Mouse (Mus musculus) hindbrain, embryonic 11.5 days (tissue): Measurements from ENCODE around the gene Vipr2. TPM values are rescaled to one million over a fixed set of nuclear protein-coding genes. Genes with fewer than 3 reads are reported as not detected.

Experiments
- ATAC-seq: fragments of 200-750 bp; cut with Nextera tagmentation; 2 replicates; pipeline ENCODE4 v1.8.0; 2017; ENCODE audit warnings: mild to moderate bottlenecking, moderate TSS enrichment, moderate library complexity; ENCODE audit not compliant: low FRiP score
- DNase-seq: peaks from one replicate; pipeline ENCODE4 v3.0.0-alpha.2; 2015; ENCODE audit warnings: low spot score
- H3K27ac ChIP-seq: fragments of 300-500 bp; sonication (generic); 2 replicates; pipeline ENCODE4 v1.5.1; 2014; ENCODE audit warnings: mild to moderate bottlenecking, low read depth, low read length
- H3K27me3 ChIP-seq: fragments of 300-500 bp; sonication (generic); 2 replicates; pipeline ENCODE4 v1.6.1; 2014; ENCODE audit warnings: mild to moderate bottlenecking, low read length, moderate library complexity, mixed read lengths; ENCODE audit not compliant: control insufficient read depth, insufficient read depth
- H3K36me3 ChIP-seq: fragments of 300-500 bp; sonication (generic); 2 replicates; pipeline ENCODE4 v1.6.1; 2014; ENCODE audit warnings: mild to moderate bottlenecking, low read length, moderate library complexity, mixed read lengths; ENCODE audit not compliant: control insufficient read depth, insufficient read depth
- H3K4me1 ChIP-seq: fragments of 300-500 bp; sonication (generic); replicated peaks from 2 replicates; pipeline ENCODE4 v1.6.1; 2014; ENCODE audit warnings: low read length, mixed read lengths; ENCODE audit not compliant: control insufficient read depth, insufficient read depth
- H3K4me2 ChIP-seq: fragments of 300-500 bp; sonication (generic); replicated peaks from 2 replicates; pipeline ENCODE4 v1.6.1; 2014; ENCODE audit warnings: mild to moderate bottlenecking, low read depth, low read length
- H3K4me3 ChIP-seq: fragments of 300-500 bp; sonication (generic); 2 replicates; pipeline ENCODE4 v1.5.1; 2014; ENCODE audit warnings: low read depth, low read length
- H3K9ac ChIP-seq: fragments of 300-500 bp; sonication (generic); 2 replicates; pipeline ENCODE4 v1.6.1; 2014; ENCODE audit warnings: low read depth, low read length
- H3K9me3 ChIP-seq: fragments of 300-500 bp; sonication (generic); 2 replicates; pipeline ENCODE4 v1.6.1; 2016; ENCODE audit warnings: low read length; ENCODE audit not compliant: control insufficient read depth
- WGBS: fragments of 180-500 bp; shearing (Covaris S2); extraction: QIAGEN DNeasy Blood & Tissue Kit; methylation state at CpG from one replicate; pipeline ENCODE4 v1.1.7; 2014; 5-methylcytosine and 5-hydroxymethylcytosine counted together
- polyA plus RNA-seq: library from polyadenylated mRNA; unstranded; fragments of >200 nt; fragmentation: Nextera tagmentation; extraction: Ambion mirVana; gene quantifications from 2 replicates; pipeline ENCODE4 v1.2.1, GENCODE M21; 2014

Gene Vipr2
- 1.7 and 2.3 TPM in 2 replicates for polyA plus RNA-seq

GRCm38 (mm10) chr12:116077074-116077854 lies at the start of gene Vipr2:
Gene Vipr2, plus strand, starts transcription at chr12:116077726.
- Histone ChIP-seq H3K27ac (no peak within 1 kb of the TSS), H3K27me3 (peaks cover 3% of the 10 kb centered on the region; the same call in 1 of the 2 replicates), H3K4me3 (peak within 1 kb of the TSS; percentile 54), H3K36me3 (no peaks in the 10 kb centered on the region), H3K9ac (peak within 1 kb of the TSS; percentile 67), H3K4me1 (no peaks in the 10 kb centered on the region), H3K4me2 (peak within 1 kb of the TSS; percentile 91), H3K9me3 (no peaks in the 10 kb centered on the region)
- WGBS: 6% methylated on average over 33 of the region's 33 CpGs
- ATAC-seq: peak; percentile 94
- peak; percentile 79 for DNase-seq

- ATAC-seq: no peak
- H3K9ac ChIP-seq: no peak overlapping the region
- H3K4me3 ChIP-seq: no peak overlapping the region
- H3K4me2 ChIP-seq: no peak overlapping the region
- 44% methylated on average over 2 of the region's 2 CpGs for WGBS
- H3K36me3 ChIP-seq: no peaks in the 10 kb centered on the region
- no peaks in the 10 kb centered on the region for H3K4me1 ChIP-seq
- no peak overlapping the region for H3K27ac ChIP-seq
- no peaks in the 10 kb centered on the region for H3K27me3 ChIP-seq
- peak; percentile 45 for DNase-seq
- H3K9me3 ChIP-seq: no peaks in the 10 kb centered on the region
Observed at GRCm38 (mm10) chr12:116028095-116028494, 49.4 kb upstream of the Vipr2 start.

- H3K27ac ChIP-seq: no peak overlapping the region
- no peak overlapping the region for H3K4me3 ChIP-seq
- no peak for DNase-seq
- no peaks in the 10 kb centered on the region for H3K27me3 ChIP-seq
- H3K36me3 ChIP-seq: no peaks in the 10 kb centered on the region
- H3K4me1 ChIP-seq: no peaks in the 10 kb centered on the region
- WGBS: 69% methylated on average over 5 of the region's 5 CpGs
- ATAC-seq: no peak
- no peak overlapping the region for H3K4me2 ChIP-seq
- H3K9me3 ChIP-seq: no peaks in the 10 kb centered on the region
- H3K9ac ChIP-seq: no peak overlapping the region
Observed at GRCm38 (mm10) chr12:116035346-116035745, 42.2 kb upstream of the Vipr2 start.

- no peak overlapping the region for H3K4me3 ChIP-seq
- DNase-seq (no peak), ATAC-seq (no peak)
- WGBS: 94% methylated on average over 5 of the region's 5 CpGs
- no peaks in the 10 kb centered on the region for H3K4me1 ChIP-seq
- H3K9ac ChIP-seq: no peak overlapping the region
- H3K27me3 ChIP-seq: no peaks in the 10 kb centered on the region
- H3K27ac ChIP-seq: no peak overlapping the region
- H3K36me3 ChIP-seq: 0 out of 2 replicates have a peak, but pooled peaks cover under 1% of the 10 kb centered on the region
- no peaks in the 10 kb centered on the region for H3K9me3 ChIP-seq
- H3K4me2 ChIP-seq: no peak overlapping the region
Observed at GRCm38 (mm10) chr12:116044785-116045184, 32.7 kb upstream of the Vipr2 start.

GRCm38 (mm10) chr12:116047440-116048377 lies 29.8 kb upstream of the Vipr2 start, which contains the start of gene Zfp386:
Gene Zfp386, plus strand, starts transcription at chr12:116047724.
- H3K27me3 ChIP-seq: no peaks in the 10 kb centered on the region
- peak within 1 kb of the TSS; percentile 65 for H3K4me2 ChIP-seq
- no peaks in the 10 kb centered on the region for H3K4me1 ChIP-seq
- DNase-seq (peak; percentile 97), ATAC-seq (peak; percentile 99)
- no peaks in the 10 kb centered on the region for H3K9me3 ChIP-seq
- H3K27ac ChIP-seq: peak within 1 kb of the TSS; percentile 93
- 0 out of 2 replicates have a peak, but pooled peaks cover 2% of the 10 kb centered on the region for H3K36me3 ChIP-seq
- peak within 1 kb of the TSS; percentile 89 for H3K4me3 ChIP-seq
- H3K9ac ChIP-seq: peak within 1 kb of the TSS; percentile 94
- 1% methylated on average over 55 of the region's 55 CpGs for WGBS

GRCm38 (mm10) chr12:116048766-116049165 lies 28.8 kb upstream of the Vipr2 start:
- Histone ChIP-seq H3K9ac (peak overlapping the region; percentile 94), H3K4me1 (no peaks in the 10 kb centered on the region), H3K27ac (no peak overlapping the region), H3K4me2 (peak overlapping the region; percentile 65), H3K36me3 (0 out of 2 replicates have a peak, but pooled peaks cover 2% of the 10 kb centered on the region), H3K27me3 (no peaks in the 10 kb centered on the region), H3K4me3 (peak overlapping the region; percentile 89), H3K9me3 (no peaks in the 10 kb centered on the region)
- DNase-seq (peak; percentile 25), ATAC-seq (no peak)
- 74% methylated on average over 7 of the region's 7 CpGs for WGBS

- 84% methylated on average over 3 of the region's 3 CpGs for WGBS
- no peak for ATAC-seq
- Histone ChIP-seq H3K27ac (no peak overlapping the region), H3K4me3 (peak overlapping the region; percentile 89), H3K27me3 (no peaks in the 10 kb centered on the region), H3K9ac (no peak overlapping the region; the same call in 1 of the 2 replicates), H3K4me2 (peak overlapping the region; percentile 65), H3K36me3 (0 out of 2 replicates have a peak, but pooled peaks cover 2% of the 10 kb centered on the region), H3K9me3 (peaks cover 2% of the 10 kb centered on the region; the same call in 1 of the 2 replicates), H3K4me1 (no peaks in the 10 kb centered on the region)
- DNase-seq: no peak
Observed at GRCm38 (mm10) chr12:116049236-116049635, 28.3 kb upstream of the Vipr2 start.

GRCm38 (mm10) chr12:116049701-116050100 lies 27.8 kb upstream of the Vipr2 start:
- no peaks in the 10 kb centered on the region for H3K27me3 ChIP-seq
- 93% methylated on average over 6 of the region's 6 CpGs for WGBS
- H3K36me3 ChIP-seq: peaks cover 5% of the 10 kb centered on the region
- ATAC-seq (no peak), DNase-seq (no peak)
- peaks cover 5% of the 10 kb centered on the region; the same call in 1 of the 2 replicates for H3K9me3 ChIP-seq
- H3K27ac ChIP-seq: no peak overlapping the region
- H3K4me3 ChIP-seq: no peak overlapping the region; the same call in 1 of the 2 replicates
- no peak overlapping the region for H3K9ac ChIP-seq
- no peak overlapping the region for H3K4me2 ChIP-seq
- H3K4me1 ChIP-seq: no peaks in the 10 kb centered on the region
